Mouse (Mus musculus) forebrain, postnatal 0 days (tissue): Measurements from ENCODE around the gene Mcoln3. TPM values are rescaled to one million over a fixed set of nuclear protein-coding genes. Genes with fewer than 3 reads are reported as not detected.

Source experiments
- ATAC-seq: fragments of 200-750 bp; cut with Nextera tagmentation; 2 replicates; pipeline ENCODE4 v1.8.0; 2017; ENCODE audit warnings: mild to moderate bottlenecking, moderate library complexity
- DNase-seq: peaks from one replicate; pipeline ENCODE4 v3.0.0-alpha.2; 2015
- H3K27ac ChIP-seq: fragments of 300-500 bp; sonication (generic); 2 replicates; pipeline ENCODE4 v1.5.1; 2014; ENCODE audit warnings: low read depth, mild to moderate bottlenecking, antibody characterized with exemption, low read length, moderate library complexity, mixed read lengths
- H3K27me3 ChIP-seq: fragments of 300-500 bp; sonication (generic); 2 replicates; pipeline ENCODE4 v1.6.1; 2014; ENCODE audit warnings: mild to moderate bottlenecking, low read length, mixed read lengths; ENCODE audit not compliant: insufficient read depth
- H3K36me3 ChIP-seq: fragments of 300-500 bp; sonication (generic); 2 replicates; pipeline ENCODE4 v1.6.1; 2014; ENCODE audit warnings: mild to moderate bottlenecking, moderate library complexity; ENCODE audit not compliant: insufficient read depth
- H3K4me1 ChIP-seq: fragments of 300-500 bp; sonication (generic); 2 replicates; pipeline ENCODE4 v1.6.1; 2014; ENCODE audit warnings: antibody characterized with exemption; ENCODE audit not compliant: insufficient read depth
- H3K4me2 ChIP-seq: fragments of 300-500 bp; sonication (generic); 2 replicates; pipeline ENCODE4 v1.6.1; 2014; ENCODE audit warnings: low read depth, mild to moderate bottlenecking, moderate library complexity
- H3K4me3 ChIP-seq: fragments of 300-500 bp; sonication (generic); 2 replicates; pipeline ENCODE4 v1.5.1; 2014; ENCODE audit warnings: low read depth, low read length, mixed read lengths
- H3K9ac ChIP-seq: fragments of 300-500 bp; sonication (generic); 2 replicates; pipeline ENCODE4 v1.6.1; 2014; ENCODE audit warnings: mild to moderate bottlenecking
- H3K9me3 ChIP-seq: fragments of 300-500 bp; sonication (generic); 2 replicates; pipeline ENCODE4 v1.6.1; 2016; ENCODE audit warnings: low read length
- CTCF ChIP-seq: sonication (generic); IDR thresholded peaks from 2 replicates; pipeline ENCODE4 v1.5.1; 2016; ENCODE audit warnings: antibody characterized with exemption, control low read depth, low read depth
- WGBS: fragments of 180-500 bp; shearing (Covaris S2); extraction: QIAGEN DNeasy Blood & Tissue Kit; methylation state at CpG from one replicate; pipeline ENCODE4 v1.1.7; 2014; 5-methylcytosine and 5-hydroxymethylcytosine counted together
- polyA plus RNA-seq: library from polyadenylated mRNA; unstranded; fragments of >200 nt; fragmentation: Nextera tagmentation; extraction: Ambion mirVana; gene quantifications from 2 replicates; pipeline ENCODE4 v1.2.1, GENCODE M21; 2015
- total RNA-seq: library from RNA; depleted of rRNA; stranded (reverse); fragments of >200 nt; gene quantifications from 2 replicates; pipeline ENCODE4 v1.2.3, GENCODE M21; 2014

The Mcoln3 gene
- total and polyA plus RNA-seq, 2 experiments from 2014 or later: 0.30 to 2.5 TPM

DNA sequence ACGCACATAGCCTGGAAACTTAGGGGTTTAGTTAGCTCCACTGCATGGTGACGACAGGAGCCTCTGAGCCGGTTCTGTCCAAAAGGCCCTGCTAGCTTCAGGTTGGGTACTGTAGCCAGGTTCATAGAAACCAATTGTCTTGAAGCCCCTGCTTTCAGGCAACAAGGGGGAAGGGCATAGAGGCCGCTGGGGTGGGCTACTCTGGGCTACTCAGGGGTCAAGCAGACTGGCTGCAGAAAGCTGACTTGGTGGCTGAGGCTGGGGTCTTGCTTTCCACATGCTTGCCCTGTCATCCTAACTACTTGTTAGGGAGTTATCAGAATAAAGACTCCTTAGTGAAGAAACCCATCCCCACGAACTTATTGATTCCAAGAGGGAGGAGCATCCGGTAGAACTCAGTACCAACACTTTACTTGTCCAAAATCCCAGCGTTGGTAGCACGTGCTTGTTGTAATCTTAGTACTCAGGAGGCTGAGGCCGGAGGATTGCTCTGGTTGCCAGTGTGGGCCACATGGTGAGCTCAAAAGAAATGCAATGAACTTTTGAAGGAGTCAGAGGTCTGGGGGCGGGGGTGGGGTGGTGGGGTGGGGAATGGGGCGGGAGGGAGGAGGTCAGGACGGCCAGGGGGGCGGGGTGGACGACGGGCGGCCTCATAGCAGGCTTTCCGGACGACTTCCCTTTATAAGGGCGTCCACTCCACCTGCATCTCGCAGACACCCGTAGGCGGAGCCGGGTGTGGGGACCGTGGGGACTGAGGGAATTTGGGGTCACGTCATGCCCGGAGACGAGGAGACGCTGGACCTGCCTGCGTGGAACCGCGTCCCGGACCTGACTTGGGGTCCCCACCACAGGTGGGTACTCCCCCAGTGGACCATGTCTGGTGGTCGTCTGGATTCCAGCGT, 32.2 kb downstream of the Mcoln3 start, which contains the start of gene Mcoln2:
Gene Mcoln2, plus strand, starts transcription at position 678 of the 902 bp plus-strand sequence.
- Histone ChIP-seq H3K4me3 (peak within 1 kb of the TSS; percentile 32), H3K27ac (no peak within 1 kb of the TSS), H3K9me3 (no peaks in the 10 kb centered on the region), H3K36me3 (no peaks in the 10 kb centered on the region), H3K4me2 (peak within 1 kb of the TSS; percentile 66), H3K27me3 (peaks cover 14% of the 10 kb centered on the region), H3K4me1 (no peaks in the 10 kb centered on the region), H3K9ac (peak within 1 kb of the TSS; percentile 18; the same call in 1 of the 2 replicates)
- DNase-seq: no peak
- TF ChIP-seq CTCF: no peak
- ATAC-seq: no peak
- WGBS: 13% methylated on average over 32 of the region's 34 CpGs

DNA sequence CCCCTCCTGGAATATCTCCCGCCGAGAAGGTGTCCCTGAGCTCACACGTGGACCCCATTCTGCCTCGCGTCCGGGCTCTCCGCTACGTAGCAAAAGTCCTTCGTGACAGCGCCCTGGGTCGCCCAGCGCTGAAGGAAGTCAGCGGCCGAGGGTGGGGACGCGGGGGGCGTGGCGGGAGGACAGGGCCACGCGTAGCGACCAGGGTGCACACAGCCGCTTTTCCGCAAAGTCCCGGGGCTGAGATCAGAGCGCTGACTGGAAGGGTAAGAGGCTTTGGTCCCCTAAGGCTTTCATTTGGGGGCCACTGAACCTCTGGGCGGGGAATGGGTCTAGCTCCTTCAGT, 32.8 kb downstream of the Mcoln3 start:
- Histone ChIP-seq H3K9ac (peak overlapping the region; percentile 18; the same call in 1 of the 2 replicates), H3K36me3 (no peaks in the 10 kb centered on the region), H3K27me3 (peaks cover 14% of the 10 kb centered on the region), H3K27ac (no peak overlapping the region), H3K9me3 (no peaks in the 10 kb centered on the region), H3K4me2 (peak overlapping the region; percentile 66), H3K4me3 (peak overlapping the region; percentile 32), H3K4me1 (no peaks in the 10 kb centered on the region)
- no peak for TF ChIP-seq CTCF
- 4% methylated on average over 26 of the region's 26 CpGs for WGBS
- DNase-seq (no peak), ATAC-seq (no peak)

DNA sequence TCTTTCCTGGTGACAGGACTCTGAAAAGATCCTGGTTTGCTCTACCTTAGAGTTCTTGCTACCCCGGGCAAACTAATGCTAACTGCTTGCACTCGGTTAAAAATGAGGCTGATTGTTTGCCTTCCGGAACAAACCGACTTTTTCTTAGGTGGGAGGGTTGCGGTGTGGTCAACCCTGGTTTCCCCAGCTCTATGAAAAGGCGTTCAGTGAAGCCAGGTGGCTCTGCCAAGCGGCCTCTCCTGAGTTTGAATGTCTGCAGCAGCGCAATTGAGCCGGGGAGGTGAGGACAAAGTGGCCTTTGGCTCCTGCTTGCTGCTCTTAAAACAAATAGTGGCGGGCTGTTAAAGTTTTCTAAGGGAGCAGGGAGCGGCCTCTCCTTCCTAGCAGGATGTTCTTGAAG, 33.3 kb downstream of the Mcoln3 start:
- WGBS: 27% methylated on average over 11 of the region's 11 CpGs
- no peaks in the 10 kb centered on the region for H3K9me3 ChIP-seq
- no peak for ATAC-seq
- H3K27me3 ChIP-seq: peaks cover 14% of the 10 kb centered on the region
- DNase-seq: no peak
- no peak overlapping the region for H3K9ac ChIP-seq
- no peak overlapping the region for H3K27ac ChIP-seq
- H3K4me1 ChIP-seq: no peaks in the 10 kb centered on the region
- H3K4me3 ChIP-seq: no peak overlapping the region
- no peak for TF ChIP-seq CTCF
- H3K36me3 ChIP-seq: no peaks in the 10 kb centered on the region
- H3K4me2 ChIP-seq: peak overlapping the region; percentile 66

DNA sequence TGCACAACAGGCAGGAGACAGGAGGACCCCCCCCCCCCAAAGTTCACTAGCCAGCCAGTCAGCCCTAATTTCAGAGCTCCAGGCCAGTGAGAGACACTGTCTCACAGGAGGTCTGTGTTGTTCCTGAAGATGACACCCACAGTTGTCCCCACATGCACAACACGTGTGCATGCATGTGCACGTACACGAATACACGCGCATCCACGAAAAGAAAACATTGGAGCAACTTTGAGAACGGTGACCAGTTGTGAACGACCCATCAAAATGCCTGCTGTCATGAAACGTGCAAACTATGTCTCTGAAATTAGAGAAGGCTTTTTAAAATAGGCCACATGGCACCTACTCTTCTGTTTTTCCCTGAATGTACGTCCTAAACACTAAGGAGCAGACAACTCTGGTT, 34.1 kb downstream of the Mcoln3 start:
- H3K9me3 ChIP-seq: no peaks in the 10 kb centered on the region
- no peak for ATAC-seq

DNA sequence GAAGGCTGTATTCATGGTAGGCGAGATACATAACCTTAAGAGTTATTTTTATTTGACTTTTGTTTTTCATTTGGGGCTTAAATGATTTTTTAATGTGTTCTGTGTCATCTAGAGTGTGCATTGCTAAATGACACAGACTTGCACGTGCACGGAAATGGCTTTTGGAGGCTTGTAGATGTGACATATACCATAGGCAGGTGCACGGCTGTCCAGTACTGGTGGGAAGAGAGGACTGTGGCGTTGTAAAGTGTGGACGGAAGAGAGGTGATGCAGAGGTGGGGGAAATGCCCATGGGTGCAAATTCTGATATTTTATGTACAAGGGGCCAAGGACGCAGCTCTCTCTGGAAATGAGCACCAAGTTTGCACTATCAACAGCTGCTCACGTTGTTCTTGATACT, 34.5 kb downstream of the Mcoln3 start:
- Histone ChIP-seq H3K9ac (no peak overlapping the region), H3K9me3 (no peaks in the 10 kb centered on the region), H3K4me1 (no peaks in the 10 kb centered on the region), H3K27ac (no peak overlapping the region), H3K36me3 (no peaks in the 10 kb centered on the region), H3K4me3 (no peak overlapping the region), H3K27me3 (peaks cover 14% of the 10 kb centered on the region), H3K4me2 (no peak overlapping the region)
- no peak for TF ChIP-seq CTCF
- 95% methylated on average over 8 of the region's 8 CpGs for WGBS
- DNase-seq (no peak), ATAC-seq (no peak)

More for the DNA sequence above, 34.1 kb downstream of the Mcoln3 start:
- H3K36me3 ChIP-seq: no peaks in the 10 kb centered on the region
- no peak overlapping the region for H3K4me2 ChIP-seq
- no peaks in the 10 kb centered on the region for H3K4me1 ChIP-seq
- H3K27ac ChIP-seq: no peak overlapping the region
- TF ChIP-seq CTCF: no peak
- DNase-seq: no peak
- WGBS: 93% methylated on average over 10 of the region's 10 CpGs
- H3K9ac ChIP-seq: no peak overlapping the region
- peaks cover 14% of the 10 kb centered on the region for H3K27me3 ChIP-seq
- no peak overlapping the region for H3K4me3 ChIP-seq

DNA sequence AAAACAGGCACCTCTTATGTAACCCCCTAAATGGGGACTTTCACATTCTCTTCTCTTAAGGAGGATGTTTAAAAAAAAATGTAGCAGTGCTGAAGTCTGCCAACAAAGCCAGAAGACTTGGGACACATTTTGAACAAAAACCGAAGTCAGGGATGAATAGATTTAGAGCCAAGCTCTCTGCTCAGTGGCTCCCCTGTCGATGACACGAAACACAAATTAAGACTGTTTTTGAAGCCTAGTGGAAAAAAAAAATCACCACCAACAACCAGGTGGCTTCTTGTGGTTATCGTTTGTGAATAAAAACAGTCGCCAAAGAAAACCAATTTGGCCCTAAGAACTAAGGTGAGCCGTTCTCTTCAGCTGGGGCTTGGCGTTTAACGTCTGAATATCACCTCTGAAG, 35.1 kb downstream of the Mcoln3 start:
- Histone ChIP-seq H3K27ac (no peak overlapping the region), H3K4me2 (no peak overlapping the region), H3K9me3 (no peaks in the 10 kb centered on the region), H3K36me3 (no peaks in the 10 kb centered on the region), H3K4me3 (no peak overlapping the region), H3K27me3 (peaks cover 14% of the 10 kb centered on the region), H3K9ac (no peak overlapping the region), H3K4me1 (no peaks in the 10 kb centered on the region)
- no peak for TF ChIP-seq CTCF
- DNase-seq: no peak
- no peak for ATAC-seq
- WGBS: 82% methylated on average over 8 of the region's 8 CpGs

DNA sequence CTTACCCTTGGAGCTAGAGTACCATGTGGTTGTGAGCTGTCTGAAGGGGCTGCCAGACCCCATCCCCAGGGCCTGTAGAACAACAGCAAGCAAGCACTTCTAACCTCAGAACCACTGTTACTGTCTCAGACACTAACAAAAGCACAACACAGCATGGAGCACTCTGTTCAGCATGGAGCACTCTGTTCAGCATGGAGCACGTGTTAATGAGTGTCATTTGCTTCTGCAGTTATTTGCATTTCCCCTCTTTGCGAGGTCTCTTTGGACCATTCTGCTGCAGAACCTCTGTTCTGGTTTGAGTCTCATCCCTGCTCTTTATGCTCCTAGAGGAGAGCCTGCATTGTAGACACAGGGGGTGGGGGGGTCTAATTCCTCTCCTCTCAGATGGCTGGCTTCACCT, 35.7 kb downstream of the Mcoln3 start:
- H3K27ac ChIP-seq: no peak overlapping the region
- no peak for DNase-seq
- WGBS: 68% methylated on average over 2 of the region's 2 CpGs
- no peak overlapping the region for H3K9ac ChIP-seq
- no peaks in the 10 kb centered on the region for H3K36me3 ChIP-seq
- no peaks in the 10 kb centered on the region for H3K9me3 ChIP-seq
- no peaks in the 10 kb centered on the region for H3K4me1 ChIP-seq
- ATAC-seq: no peak
- no peak for TF ChIP-seq CTCF
- H3K4me3 ChIP-seq: no peak overlapping the region
- H3K4me2 ChIP-seq: no peak overlapping the region
- H3K27me3 ChIP-seq: peaks cover 14% of the 10 kb centered on the region
